Mouse (Mus musculus): ENCODE data around the gene Hecw2.

The Hecw2 gene

GRCm38 (mm10) chr1:53977806-53978513, 217.0 kb downstream of the Hecw2 start:
- DNase-seq = peak; percentile 75 to 80

GRCm38 (mm10) chr1:53976721-53977120, 218.2 kb downstream of the Hecw2 start:
- no peak for DNase-seq

- no peak for DNase-seq
Observed at GRCm38 (mm10) chr1:53976100-53976499, 218.9 kb downstream of the Hecw2 start.

- no peak for DNase-seq
Observed at GRCm38 (mm10) chr1:53974941-53975340, 220.0 kb downstream of the Hecw2 start.

GRCm38 (mm10) chr1:53970326-53970977, 224.5 kb downstream of the Hecw2 start:
- no peak for DNase-seq

GRCm38 (mm10) chr1:53952395-53952794, 242.6 kb downstream of the Hecw2 start:
- DNase-seq = no peak

GRCm38 (mm10) chr1:53945815-53946214, 249.2 kb downstream of the Hecw2 start:
- no peak for DNase-seq

GRCm38 (mm10) chr1:53942468-53942867, 252.5 kb downstream of the Hecw2 start:
- no peak for DNase-seq

- no peak for DNase-seq
Observed at GRCm38 (mm10) chr1:53941528-53941927, 253.4 kb downstream of the Hecw2 start.

- DNase-seq = no peak
Observed at GRCm38 (mm10) chr1:53940268-53941017, 254.5 kb downstream of the Hecw2 start.

GRCm38 (mm10) chr1:53939291-53939690, 255.7 kb downstream of the Hecw2 start:
- no peak for DNase-seq

- DNase-seq = no peak
Observed at GRCm38 (mm10) chr1:53933308-53933707, 261.7 kb downstream of the Hecw2 start.

- no peak for DNase-seq
Observed at GRCm38 (mm10) chr1:53931314-53931713, 263.7 kb downstream of the Hecw2 start.

- peak; percentile 55 to 57 for DNase-seq
Observed at GRCm38 (mm10) chr1:53927605-53928004, 267.4 kb downstream of the Hecw2 start.

GRCm38 (mm10) chr1:53925149-53925901, 269.6 kb downstream of the Hecw2 start:
- no peak for DNase-seq

- no peak for DNase-seq
Observed at GRCm38 (mm10) chr1:53911848-53912247, 283.1 kb downstream of the Hecw2 start.

GRCm38 (mm10) chr1:53910251-53910650, 284.7 kb downstream of the Hecw2 start:
- DNase-seq = no peak

GRCm38 (mm10) chr1:53909118-53909517, 285.9 kb downstream of the Hecw2 start:
- DNase-seq = peak; percentile 15 to 74

GRCm38 (mm10) chr1:53906175-53906574, 288.8 kb downstream of the Hecw2 start:
- no peak for DNase-seq

- DNase-seq = no peak
Observed at GRCm38 (mm10) chr1:53900416-53900815, 294.6 kb downstream of the Hecw2 start.

GRCm38 (mm10) chr1:53894299-53894698, 300.7 kb downstream of the Hecw2 start:
- no peak for DNase-seq

- DNase-seq = peak; percentile 21 to 34
Observed at GRCm38 (mm10) chr1:53890380-53890779, 304.6 kb downstream of the Hecw2 start.

- no peak for DNase-seq
Observed at GRCm38 (mm10) chr1:53889806-53890205, 305.2 kb downstream of the Hecw2 start.
